Mouse (Mus musculus) NIH3T3 (cell line): Measurements from ENCODE around the gene Ifi214.
A peak's percentile ranks its signal among the peaks of the same experiment; 100 is the strongest.
"Not testable (repeated sequence)": the region's sequence is repeated elsewhere in the genome, so short reads cannot be mapped to it uniquely, and the experiment has no call there.

Source experiments
- DNase-seq: peaks from one replicate; pipeline ENCODE4 v3.0.0-alpha.2; 2012; ENCODE audit warnings: low read depth

Gene Ifi214

GRCm38 (mm10) chr1:173535791-173536190 is at the start of gene Ifi214:
Gene Ifi214 (minus strand): TSS chr1:173535957.
- not testable (repeated sequence) for DNase-seq

GRCm38 (mm10) chr1:173579921-173580585 is 44.3 kb upstream of the Ifi214 start:
- DNase-seq, result no peak

- DNase-seq, result no peak
Measured at GRCm38 (mm10) chr1:173579079-173579478, 43.3 kb upstream of the Ifi214 start.

GRCm38 (mm10) chr1:173550491-173551050 is 14.8 kb upstream of the Ifi214 start:
- peak; percentile 14 for DNase-seq

- DNase-seq, result not testable (repeated sequence)
Measured at GRCm38 (mm10) chr1:173548798-173549197, 13.0 kb upstream of the Ifi214 start.

- DNase-seq, result no peak
Measured at GRCm38 (mm10) chr1:173521452-173521851, 14.3 kb downstream of the Ifi214 start.

GRCm38 (mm10) chr1:173510595-173510994 is 25.2 kb downstream of the Ifi214 start:
- DNase-seq, result not testable (repeated sequence)

GRCm38 (mm10) chr1:173491483-173491882 is 44.3 kb downstream of the Ifi214 start:
- DNase-seq, result not testable (repeated sequence)

GRCm38 (mm10) chr1:173490812-173491480 is 44.8 kb downstream of the Ifi214 start, which contains the start of gene Ifi206:
Gene Ifi206 (minus strand): TSS chr1:173491041.
- DNase-seq, result not testable (repeated sequence)

- not testable (repeated sequence) for DNase-seq
Measured at GRCm38 (mm10) chr1:173481182-173481574, 54.6 kb downstream of the Ifi214 start.

GRCm38 (mm10) chr1:173480399-173481181 is 55.2 kb downstream of the Ifi214 start:
- not testable (repeated sequence) for DNase-seq
